Mouse (Mus musculus): ENCODE measurements around the gene Fgf13. TPM values are rescaled to one million over a fixed set of nuclear protein-coding genes. Genes with fewer than 3 reads are reported as not detected.

The Fgf13 gene
- total RNA-seq, 2 experiments from 2014 or later, result 404 to 467 TPM

DNA sequence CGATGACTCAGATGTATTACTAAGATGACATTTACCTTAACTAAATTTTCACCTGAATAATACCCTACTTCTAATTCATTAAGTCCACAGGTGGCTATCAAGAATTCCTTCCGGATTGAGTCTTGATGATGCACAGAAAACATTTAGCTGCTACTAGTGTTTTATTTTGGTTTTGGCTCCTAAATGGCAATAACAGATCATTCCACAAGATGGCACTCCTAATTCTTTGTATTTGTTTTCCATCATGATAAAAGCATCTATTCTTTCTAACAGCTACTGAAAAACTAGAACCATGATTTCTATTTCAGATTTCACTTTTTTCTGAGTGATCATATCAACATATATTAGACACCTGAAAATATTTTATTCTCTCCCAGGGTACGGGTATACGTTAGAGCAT is 373.7 kb downstream of the Fgf13 start:
- DNase-seq (ENCODE audit: low spot score in 2 of 2), result no peak

DNA sequence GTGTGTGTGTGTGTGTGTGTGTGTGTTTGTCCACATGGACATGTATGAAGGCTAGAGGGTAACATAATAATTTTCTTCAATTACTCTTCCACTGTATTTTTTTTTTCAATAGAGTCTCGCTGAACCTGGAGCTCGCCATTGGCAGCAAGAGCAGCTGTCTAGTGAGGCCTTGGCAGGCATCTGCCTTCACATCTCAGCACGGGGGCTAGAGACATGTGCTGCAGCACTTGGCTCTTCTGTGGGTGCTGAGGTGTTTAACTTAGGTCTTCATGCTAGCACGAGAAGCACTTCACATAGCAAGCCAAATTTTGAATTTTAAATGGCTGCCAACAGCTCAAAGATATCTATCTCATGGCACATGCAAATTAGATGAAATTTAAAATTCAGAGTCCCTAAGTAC is 380.9 kb downstream of the Fgf13 start:
- DNase-seq (ENCODE audit: low spot score in 2 of 2), result no peak

DNA sequence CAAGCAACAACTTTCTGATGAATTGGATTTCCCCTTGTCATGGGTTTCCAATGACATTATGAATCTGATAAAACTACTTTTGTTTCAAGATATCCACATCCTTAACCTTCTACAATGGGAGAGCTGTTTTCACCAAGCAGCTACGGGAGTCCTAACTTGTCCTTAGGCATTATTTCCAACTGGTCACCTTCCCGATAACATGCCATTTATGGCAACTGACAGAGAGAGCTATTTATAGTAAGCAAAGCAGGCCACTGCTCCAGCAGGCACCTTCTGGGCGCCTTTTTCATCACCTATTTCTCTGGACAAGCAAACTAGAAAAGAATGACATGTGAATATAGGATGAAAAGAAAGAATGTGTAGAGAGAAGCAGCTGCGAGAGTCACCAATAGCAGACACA is 385.5 kb downstream of the Fgf13 start:
- DNase-seq (ENCODE audit: low spot score in 2 of 2), result no peak

DNA sequence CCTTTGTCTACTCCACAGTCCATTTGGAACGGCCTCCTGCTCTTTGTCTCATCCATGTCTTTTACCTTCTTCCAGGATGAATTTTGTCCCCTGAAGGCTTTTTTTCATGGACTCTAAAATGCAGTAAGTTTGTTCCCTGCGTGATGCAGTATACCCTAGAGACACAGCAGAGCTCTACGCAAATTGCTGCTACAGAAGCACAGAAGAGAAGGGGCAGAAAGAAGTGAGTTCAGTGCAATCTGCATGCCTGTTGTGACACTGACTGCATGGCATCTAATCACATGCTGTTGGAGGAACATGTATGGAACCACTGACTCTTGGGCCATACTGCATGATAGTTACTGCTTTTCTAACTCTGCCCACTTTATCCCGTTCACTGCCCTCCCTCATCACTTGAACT is 388.2 kb downstream of the Fgf13 start:
- DNase-seq (ENCODE audit: low spot score in 2 of 2), result no peak

DNA sequence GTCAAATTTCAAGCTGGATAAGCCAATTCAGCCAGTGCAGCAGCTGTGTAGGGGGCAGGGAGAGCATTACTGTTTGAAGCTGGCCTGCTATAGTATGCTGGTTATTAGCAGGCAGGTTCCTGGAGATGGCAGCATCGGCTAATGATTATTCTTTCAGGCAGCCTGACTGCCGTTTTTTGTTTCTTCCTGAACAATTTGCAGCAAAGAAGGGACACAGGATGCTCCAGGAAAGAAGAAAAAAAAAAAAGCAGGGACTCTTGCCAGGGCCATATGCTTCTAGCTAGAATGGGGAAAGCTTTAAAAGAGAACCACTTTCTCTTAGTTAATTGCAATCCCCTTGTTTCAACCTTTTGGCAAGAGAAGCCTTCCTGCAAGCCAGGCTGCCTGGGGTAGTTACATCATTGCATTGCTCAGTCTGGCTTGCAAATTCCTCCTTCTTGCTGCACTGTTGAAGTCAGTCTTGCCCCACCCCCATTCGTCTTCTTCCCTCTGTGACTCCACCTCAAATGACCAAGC is 388.7 kb downstream of the Fgf13 start:
- peak; percentile 28 to 52 for DNase-seq (ENCODE audit: low spot score in 2 of 2)

DNA sequence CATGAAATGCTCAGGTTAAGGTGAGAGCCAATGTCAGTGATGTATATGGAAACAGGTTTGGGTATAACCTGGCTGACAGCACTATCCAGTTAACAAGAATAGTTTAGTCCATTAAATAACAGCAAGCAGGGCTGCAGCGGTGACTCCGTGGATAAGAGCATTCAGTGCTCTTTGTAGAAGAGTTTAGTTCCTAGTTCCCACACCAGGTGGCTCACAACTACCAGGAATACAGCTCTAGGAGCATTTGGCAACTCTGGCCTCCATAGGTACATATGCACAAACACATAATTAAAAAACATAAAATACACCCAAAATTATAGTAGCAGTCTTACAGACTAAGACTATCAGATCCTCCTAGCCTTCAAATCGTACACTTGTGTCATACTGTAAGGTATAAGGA is 390.2 kb downstream of the Fgf13 start:
- no peak for DNase-seq (ENCODE audit: low spot score in 2 of 2)

DNA sequence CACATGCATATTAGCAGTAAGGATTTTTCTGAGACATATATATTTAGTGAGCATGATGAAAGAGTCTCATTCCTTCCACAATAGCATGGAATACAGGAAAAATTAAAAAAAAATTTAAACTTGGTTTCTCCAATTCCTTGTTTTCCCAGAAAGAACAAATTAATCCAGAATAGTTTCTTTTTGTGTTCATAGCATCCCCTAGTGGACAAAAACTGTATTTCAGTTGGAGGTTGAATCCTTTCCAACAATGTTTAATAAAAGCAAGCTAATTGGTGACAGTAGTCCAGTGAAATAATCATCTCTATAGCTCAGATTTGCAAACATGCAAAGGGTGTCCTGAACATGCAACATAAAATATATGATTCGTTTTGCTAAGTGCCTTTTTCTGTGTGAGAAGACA is 395.7 kb downstream of the Fgf13 start:
- no peak for DNase-seq (ENCODE audit: low spot score in 2 of 2)

DNA sequence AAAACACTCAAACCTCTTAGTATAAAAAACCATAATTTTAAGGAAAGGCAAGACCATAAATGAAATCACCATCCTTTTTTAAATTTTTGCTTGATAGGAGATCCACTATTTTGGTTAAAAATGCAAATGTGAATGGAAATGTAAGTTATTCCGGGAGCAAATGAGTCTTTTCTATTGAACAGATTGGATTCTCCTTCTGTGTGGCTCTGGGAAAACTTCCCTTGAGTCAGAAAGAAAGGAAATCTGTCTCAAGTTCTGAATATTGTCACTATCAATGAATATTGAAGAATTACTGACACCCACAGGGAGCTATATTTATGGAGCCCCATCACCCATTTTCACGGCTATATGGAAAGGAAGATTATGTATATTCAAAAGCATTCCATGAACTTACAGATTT is 401.1 kb downstream of the Fgf13 start:
- DNase-seq (ENCODE audit: low spot score in 2 of 2), result no peak

DNA sequence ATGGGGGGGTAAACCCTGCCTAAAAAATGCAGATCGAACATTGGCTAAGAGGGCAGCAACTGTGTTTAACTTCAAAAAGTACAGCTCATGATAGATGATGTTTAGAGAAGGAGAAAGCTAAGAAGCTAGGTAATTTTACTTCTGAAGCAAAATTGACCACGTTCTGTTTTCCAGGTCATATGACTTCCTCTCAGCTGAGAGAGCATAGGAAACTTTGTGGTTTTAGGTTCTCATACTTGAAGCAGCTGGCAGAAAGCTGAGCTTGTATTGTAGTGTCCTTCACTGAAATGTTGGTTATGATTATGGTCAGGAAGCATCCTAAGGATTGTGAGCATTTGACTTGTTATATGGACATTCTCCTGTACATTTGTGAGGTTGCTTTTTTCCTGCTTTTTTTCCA is 425.9 kb downstream of the Fgf13 start:
- DNase-seq (ENCODE audit: low spot score in 2 of 2), result no peak

DNA sequence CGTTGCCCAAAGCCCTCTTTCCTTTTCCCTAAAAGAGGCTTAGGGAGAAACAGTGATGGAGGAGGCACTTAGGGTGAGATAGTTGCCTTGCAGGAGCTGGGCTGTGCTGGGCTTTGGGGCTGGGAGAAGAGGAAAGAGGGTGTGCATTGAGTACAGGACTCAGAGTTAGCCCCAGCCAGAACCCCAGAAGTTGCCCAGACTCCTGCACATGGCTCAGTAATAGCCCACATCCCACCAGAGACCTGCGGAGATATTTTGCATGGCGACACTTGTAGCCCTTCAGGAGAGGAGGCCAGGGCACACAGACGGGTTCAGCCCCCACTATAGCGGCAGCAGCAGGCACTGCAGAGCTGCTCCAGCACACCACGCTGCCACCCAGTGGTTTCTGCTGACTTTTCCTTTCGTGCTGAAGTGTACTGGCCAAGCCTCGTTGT is 432.9 kb downstream of the Fgf13 start:
- peak; percentile 44 to 58 for DNase-seq (ENCODE audit: low spot score in 2 of 2)

DNA sequence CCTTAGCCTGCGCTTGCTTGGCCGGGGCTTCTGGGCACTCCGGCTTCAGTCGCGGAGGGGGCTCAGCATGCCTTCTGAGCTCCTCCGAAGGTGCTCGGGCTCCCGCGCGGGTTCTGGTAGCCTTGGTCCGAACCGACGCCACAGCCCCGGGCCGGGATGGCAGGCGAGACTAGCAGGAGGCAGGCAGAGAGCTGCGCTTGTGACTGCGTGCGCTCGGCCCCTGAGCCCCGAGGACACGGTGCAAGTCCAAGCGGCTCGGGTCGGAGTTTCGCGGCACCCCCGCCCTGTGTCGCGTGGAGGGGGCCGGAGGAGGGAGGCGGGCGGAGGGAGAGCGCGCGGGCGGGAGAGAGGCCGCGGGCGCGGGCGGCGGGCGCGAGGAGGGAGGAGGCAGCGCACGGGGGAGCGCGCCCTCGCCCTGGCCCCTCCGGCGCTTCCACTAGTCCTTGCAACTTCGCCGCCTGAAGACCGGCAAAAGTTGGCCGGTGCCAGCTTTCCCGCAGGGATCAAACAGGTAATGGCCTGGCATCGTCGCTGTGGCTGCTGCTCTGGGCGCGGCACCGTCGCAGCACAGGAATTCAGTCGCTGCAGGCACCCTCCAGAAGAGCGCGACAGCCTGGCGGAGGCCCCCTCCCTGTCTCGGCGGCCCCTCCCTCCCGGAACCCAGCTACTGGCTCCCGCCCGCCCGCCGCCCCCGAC is 433.6 kb downstream of the Fgf13 start:
- peak; percentile 38 to 50 for DNase-seq (ENCODE audit: low spot score in 2 of 2)

DNA sequence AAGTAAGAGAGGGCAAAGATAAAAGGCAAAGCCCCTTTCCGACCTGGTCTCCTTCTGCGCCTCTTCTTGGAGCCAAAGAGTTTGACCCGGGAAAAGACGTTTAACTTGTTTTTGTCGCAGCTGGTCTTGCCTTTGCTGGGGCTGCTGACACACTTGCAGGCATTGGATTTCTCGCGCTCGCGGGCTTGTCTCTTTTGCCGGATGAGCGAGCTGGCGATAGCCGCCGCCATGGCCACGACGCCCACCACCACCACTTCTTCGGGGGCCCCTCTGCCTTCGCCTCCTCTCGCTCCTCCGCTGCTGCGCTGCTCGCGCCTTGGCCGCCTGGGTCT is 434.1 kb downstream of the Fgf13 start:
- no peak for DNase-seq (ENCODE audit: low spot score in 2 of 2)

DNA sequence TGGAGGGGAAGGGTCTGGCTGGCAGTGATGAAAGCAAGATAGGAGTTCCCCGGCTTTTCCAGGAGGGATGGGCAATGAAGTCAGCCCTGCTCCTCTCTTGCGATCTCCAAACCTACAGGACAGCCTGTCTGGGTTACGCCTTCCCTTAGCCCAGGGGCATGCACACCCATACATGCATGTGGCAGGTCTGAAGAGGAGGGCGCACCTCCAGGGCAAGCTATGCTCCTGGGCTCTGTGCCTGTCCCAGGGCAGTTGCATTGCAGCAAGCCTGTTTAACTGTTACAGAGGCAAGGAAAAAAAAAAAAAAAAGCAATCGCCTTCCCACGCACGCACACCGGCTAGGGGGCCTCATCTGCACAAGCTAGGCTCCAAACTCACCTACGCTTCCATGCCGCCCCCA is 434.5 kb downstream of the Fgf13 start:
- DNase-seq (ENCODE audit: low spot score in 2 of 2), result peak in 1 of 2 experiments; percentile 5

DNA sequence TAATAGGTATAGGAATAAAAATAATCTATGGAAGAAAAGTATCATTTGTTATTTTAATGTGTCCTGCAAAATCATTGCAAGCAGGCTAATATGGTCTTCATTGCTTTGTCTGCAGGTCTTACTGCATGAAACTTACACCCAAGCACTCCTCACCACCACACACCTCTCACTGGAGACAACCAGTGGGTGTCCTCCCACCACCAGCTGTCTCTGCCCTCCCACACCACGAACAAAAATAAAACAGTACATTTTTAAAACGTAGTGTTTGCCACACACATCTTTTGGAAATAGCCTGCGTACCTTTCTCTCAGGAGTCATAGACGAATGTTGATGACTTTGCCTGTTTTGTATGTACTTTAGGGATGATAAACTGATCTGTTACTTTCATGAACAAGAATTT is 441.2 kb downstream of the Fgf13 start:
- DNase-seq (ENCODE audit: low spot score in 2 of 2), result no peak

DNA sequence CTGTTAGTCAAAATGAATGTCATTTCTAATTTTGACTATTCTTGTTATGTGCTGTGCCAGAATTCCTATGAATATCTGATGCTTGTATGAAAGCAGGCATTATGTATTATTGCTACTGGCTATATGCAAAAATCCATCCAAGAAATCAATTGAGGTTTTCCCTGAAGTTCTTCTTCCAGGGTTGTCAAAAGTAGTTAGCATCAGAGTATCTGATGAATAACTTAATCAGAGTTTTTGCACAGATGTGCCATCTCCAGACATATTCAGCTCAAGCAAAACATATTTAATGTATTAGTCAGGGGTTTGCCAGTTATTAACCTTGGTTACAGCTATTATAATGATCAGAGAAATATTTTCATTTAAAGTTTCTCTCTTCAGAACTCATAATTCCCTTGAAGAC is 454.7 kb downstream of the Fgf13 start:
- DNase-seq (ENCODE audit: low spot score in 2 of 2), result no peak

DNA sequence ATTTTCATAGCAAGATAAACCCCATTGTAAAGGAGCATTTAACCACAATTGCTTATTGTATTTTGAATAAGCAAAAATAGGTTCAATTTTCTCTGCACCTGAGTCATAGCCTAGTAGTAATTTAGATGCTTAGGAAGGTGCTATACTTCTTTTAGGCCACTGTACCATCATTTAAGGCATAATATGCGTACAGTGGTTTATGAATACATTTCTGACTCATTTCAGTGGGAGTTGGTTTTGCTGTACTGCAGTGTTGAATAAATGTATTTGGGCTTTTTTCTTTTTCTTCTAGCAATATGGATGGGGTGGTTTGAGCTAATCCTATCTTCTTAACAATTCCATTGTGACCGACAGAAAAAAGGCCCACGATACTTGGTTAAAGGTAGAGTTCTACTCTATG is 481.9 kb downstream of the Fgf13 start:
- no peak for DNase-seq (ENCODE audit: low spot score in 2 of 2)

DNA sequence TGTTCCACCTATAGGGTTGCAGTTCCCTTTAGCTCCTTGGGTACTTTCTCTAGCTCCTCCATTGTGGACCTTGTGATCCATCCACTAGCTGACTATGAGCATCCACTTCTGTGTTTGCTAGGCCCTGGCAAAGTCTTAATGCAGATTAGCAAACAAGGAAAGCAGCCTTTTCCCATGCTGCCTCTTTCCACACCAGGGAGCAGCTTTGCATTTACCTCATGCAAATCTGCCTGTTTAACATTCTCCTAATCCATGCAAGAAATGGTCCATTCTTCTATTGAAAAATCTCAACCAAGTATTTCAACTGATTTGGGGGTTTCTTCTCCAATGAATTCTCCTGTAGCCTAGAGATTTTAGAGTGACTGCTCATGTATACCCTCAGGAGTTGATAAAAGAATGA is 487.4 kb downstream of the Fgf13 start:
- DNase-seq (ENCODE audit: low spot score in 2 of 2), result no peak

DNA sequence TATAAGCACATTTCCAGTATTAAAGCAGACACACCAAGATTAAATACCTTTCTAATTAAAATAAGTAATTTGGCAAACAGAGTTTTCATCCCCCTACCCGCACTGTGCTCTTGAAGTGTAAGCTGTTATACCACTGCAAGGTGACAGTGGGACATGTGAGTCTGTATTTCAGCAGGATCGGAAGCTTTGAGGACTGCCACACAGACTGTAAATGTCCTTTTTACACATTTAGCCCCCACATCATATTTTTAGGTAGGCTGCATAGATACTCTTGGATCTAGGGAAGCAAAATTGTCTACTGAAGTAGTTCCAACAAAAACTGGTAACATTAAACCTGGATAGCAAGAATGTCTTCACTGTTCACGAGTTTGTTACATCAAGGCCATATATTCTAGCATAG is 495.8 kb downstream of the Fgf13 start:
- no peak for DNase-seq (ENCODE audit: low spot score in 2 of 2)

DNA sequence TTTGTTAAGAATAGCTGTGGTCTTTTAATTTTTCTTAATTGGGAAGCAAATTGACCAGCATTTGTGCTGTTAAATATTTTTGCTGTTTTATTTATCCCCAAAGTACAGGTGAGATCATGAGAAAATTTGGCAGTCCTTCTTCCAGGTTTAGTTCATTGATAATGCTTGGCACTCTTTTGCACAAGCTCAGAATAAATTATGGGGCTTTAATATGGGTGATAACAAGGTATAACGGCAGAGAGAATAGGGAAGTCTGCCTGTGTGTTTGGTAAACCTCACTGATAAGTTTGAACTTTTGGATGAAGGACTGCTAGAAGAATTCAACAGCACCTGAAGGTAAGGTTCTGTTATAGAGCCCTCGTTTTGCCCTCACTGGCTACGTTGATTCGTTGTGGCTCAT is 504.7 kb downstream of the Fgf13 start:
- DNase-seq (ENCODE audit: low spot score in 2 of 2), result no peak

DNA sequence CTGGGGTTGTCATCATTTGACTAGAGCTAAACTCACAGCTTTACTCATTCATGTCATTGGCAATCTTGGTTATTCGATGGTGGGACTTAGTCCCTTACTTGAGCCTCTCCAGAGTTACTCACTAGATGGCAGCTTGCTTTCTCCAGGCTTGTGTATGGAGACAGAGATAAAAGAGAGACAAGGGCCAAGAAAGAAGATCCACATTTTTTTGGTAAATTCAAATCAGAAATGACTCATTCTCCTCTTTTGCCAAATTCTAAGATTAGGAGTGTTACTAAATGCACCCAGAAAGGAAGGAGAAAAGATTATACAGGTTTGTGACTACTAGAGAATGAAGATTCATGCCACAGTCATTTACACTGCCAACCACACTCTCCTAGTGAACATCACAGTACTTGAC is 532.9 kb downstream of the Fgf13 start:
- no peak for DNase-seq (ENCODE audit: low spot score in 2 of 2)
